Mouse (Mus musculus) lung, embryonic 16.5 days (tissue): ENCODE data around the gene Rbm20. TPM values are rescaled to one million over a fixed set of nuclear protein-coding genes. Genes with fewer than 3 reads are reported as not detected.

Experiments used
- ATAC-seq: fragments of 200-750 bp; cut with Nextera tagmentation; 2 replicates; pipeline ENCODE4 v1.8.0; 2017; ENCODE audit warnings: low read depth, mild to moderate bottlenecking, moderate library complexity
- H3K27ac ChIP-seq: fragments of 300-500 bp; sonication (generic); 2 replicates; pipeline ENCODE4 v1.5.1; 2014; ENCODE audit warnings: mild to moderate bottlenecking, control low read depth, low read length
- H3K27me3 ChIP-seq: fragments of 300-500 bp; sonication (generic); 2 replicates; pipeline ENCODE4 v1.6.1; 2014; ENCODE audit warnings: low read depth, low read length, mixed read lengths; ENCODE audit not compliant: control insufficient read depth, insufficient read depth
- H3K36me3 ChIP-seq: fragments of 300-500 bp; sonication (generic); 2 replicates; pipeline ENCODE4 v1.6.1; 2014; ENCODE audit warnings: low read length; ENCODE audit not compliant: control insufficient read depth, insufficient read depth
- H3K4me1 ChIP-seq: fragments of 300-500 bp; sonication (generic); replicated peaks from 2 replicates; pipeline ENCODE4 v1.6.1; 2014; ENCODE audit warnings: low read length, mixed read lengths; ENCODE audit not compliant: control insufficient read depth, insufficient read depth
- H3K4me2 ChIP-seq: fragments of 300-500 bp; sonication (generic); 2 replicates; pipeline ENCODE4 v1.6.1; 2014; ENCODE audit warnings: low read depth, low read length, control low read depth
- H3K4me3 ChIP-seq: fragments of 300-500 bp; sonication (generic); 2 replicates; pipeline ENCODE4 v1.5.1; 2014; ENCODE audit warnings: mild to moderate bottlenecking, low read length, control low read depth
- H3K9ac ChIP-seq: fragments of 300-500 bp; sonication (generic); 2 replicates; pipeline ENCODE4 v1.6.1; 2014; ENCODE audit warnings: low read length, control low read depth
- H3K9me3 ChIP-seq: fragments of 300-500 bp; sonication (generic); 2 replicates; pipeline ENCODE4 v1.6.1; 2016; ENCODE audit warnings: low read length; ENCODE audit not compliant: control insufficient read depth
- WGBS: fragments of 180-500 bp; shearing (Covaris S2); extraction: QIAGEN DNeasy Blood & Tissue Kit; methylation state at CpG from one replicate; pipeline ENCODE4 v1.1.7; 2014; 5-methylcytosine and 5-hydroxymethylcytosine counted together
- polyA plus RNA-seq: library from polyadenylated mRNA; unstranded; fragments of >200 nt; fragmentation: Nextera tagmentation; extraction: Ambion mirVana; gene quantifications from 2 replicates; pipeline ENCODE4 v1.2.1, GENCODE M21; 2015

The Rbm20 gene
- polyA plus RNA-seq, 1 experiment from 2014 or later = 1.5 TPM

DNA sequence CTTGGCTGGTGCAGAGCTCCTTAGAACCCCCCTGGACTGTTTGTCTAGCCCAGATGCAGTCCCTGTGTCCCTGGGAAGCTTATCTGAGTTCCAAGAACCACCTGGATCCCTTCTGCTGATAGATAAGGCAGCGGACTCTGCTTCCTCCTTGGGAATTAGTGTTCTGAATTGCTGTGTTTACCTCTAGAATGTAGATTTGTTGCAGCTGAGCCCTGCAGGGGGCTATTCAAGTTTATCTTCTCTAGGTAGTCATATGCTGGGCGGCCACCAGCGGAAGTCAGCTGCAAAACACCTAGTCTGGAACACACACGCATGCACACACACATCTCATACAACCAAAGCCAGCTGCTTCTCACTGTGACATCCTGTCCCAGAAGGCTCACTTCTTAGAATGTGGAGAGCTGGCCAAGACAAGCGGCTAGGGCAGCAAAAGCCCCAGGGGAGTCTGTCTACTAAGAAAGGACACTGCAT lies 213.7 kb downstream of the Rbm20 start:
- no peak for ATAC-seq
- H3K9me3 ChIP-seq = no peaks in the 10 kb centered on the region
- no peak overlapping the region for H3K4me3 ChIP-seq
- H3K27ac ChIP-seq = 0 out of 2 replicates have a peak overlapping the region, but pooled peaks have one; percentile 76
- H3K27me3 ChIP-seq = no peaks in the 10 kb centered on the region
- 59% methylated on average over 5 of the region's 5 CpGs for WGBS
- peaks cover 32% of the 10 kb centered on the region for H3K4me1 ChIP-seq
- no peak overlapping the region for H3K9ac ChIP-seq
- H3K4me2 ChIP-seq = no peak overlapping the region
- H3K36me3 ChIP-seq = no peaks in the 10 kb centered on the region

- Histone ChIP-seq H3K9me3 (no peaks in the 10 kb centered on the region), H3K36me3 (no peaks in the 10 kb centered on the region), H3K9ac (no peak overlapping the region; the same call in none of the 2 replicates), H3K4me3 (no peak overlapping the region), H3K4me2 (no peak overlapping the region), H3K27ac (peak overlapping the region; percentile 76), H3K27me3 (no peaks in the 10 kb centered on the region), H3K4me1 (peaks cover 32% of the 10 kb centered on the region)
- WGBS = 72% methylated on average over 2 of the region's 2 CpGs
- 0 out of 2 replicates have a peak, but pooled peaks have one; percentile 4 for ATAC-seq
Observed at GRCm38 (mm10) chr19:53891569-53891968, 214.5 kb downstream of the Rbm20 start.

- H3K9me3 ChIP-seq = no peaks in the 10 kb centered on the region
- 17% methylated on average over 3 of the region's 3 CpGs for WGBS
- ATAC-seq = peak; percentile 85
Observed at GRCm38 (mm10) chr19:53892061-53892460, 215.0 kb downstream of the Rbm20 start, which contains the start of gene Pdcd4. Pdcd4 (plus strand) TSS chr19:53892231.

DNA sequence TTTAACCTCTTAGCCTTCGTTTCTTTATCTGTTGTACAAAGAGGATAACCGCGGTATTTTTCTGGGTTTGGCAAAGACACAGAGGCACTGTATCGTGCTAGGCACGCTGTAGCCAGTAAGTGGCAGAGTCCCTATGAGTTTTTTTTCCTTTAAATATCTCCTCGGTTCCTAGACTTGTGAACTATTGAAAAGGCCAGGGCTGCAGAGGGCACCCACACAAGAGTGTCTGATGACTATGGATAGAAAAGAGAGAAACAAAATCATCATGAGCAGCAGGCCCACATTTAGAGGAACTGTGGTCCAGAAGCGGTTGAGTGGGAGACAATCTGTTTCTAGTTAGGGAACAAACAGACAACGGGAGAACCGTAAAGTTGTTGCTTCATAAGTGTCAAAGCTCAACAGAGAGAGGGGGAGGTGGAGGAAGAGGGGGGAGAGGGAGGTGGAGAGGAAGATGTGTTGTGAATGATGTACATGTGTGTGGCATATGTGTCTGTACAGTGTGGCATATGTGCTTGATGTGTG lies 215.8 kb downstream of the Rbm20 start:
- WGBS = 46% methylated on average over 9 of the region's 9 CpGs
- no peak overlapping the region for H3K4me3 ChIP-seq
- ATAC-seq = no peak
- H3K4me1 ChIP-seq = peaks cover 32% of the 10 kb centered on the region
- no peaks in the 10 kb centered on the region for H3K9me3 ChIP-seq
- H3K9ac ChIP-seq = no peak overlapping the region
- H3K27ac ChIP-seq = peak overlapping the region; percentile 76; the same call in 1 of the 2 replicates
- no peaks in the 10 kb centered on the region for H3K36me3 ChIP-seq
- H3K27me3 ChIP-seq = no peaks in the 10 kb centered on the region
- no peak overlapping the region for H3K4me2 ChIP-seq

More at GRCm38 (mm10) chr19:53892061-53892460, 215.0 kb downstream of the Rbm20 start, which contains the start of gene Pdcd4:
- Histone ChIP-seq H3K4me2 (no peak within 1 kb of the TSS), H3K9ac (peak within 1 kb of the TSS; percentile 19), H3K4me1 (peaks cover 32% of the 10 kb centered on the region), H3K27me3 (no peaks in the 10 kb centered on the region), H3K27ac (peak within 1 kb of the TSS; percentile 76), H3K36me3 (no peaks in the 10 kb centered on the region), H3K4me3 (no peak within 1 kb of the TSS)

DNA sequence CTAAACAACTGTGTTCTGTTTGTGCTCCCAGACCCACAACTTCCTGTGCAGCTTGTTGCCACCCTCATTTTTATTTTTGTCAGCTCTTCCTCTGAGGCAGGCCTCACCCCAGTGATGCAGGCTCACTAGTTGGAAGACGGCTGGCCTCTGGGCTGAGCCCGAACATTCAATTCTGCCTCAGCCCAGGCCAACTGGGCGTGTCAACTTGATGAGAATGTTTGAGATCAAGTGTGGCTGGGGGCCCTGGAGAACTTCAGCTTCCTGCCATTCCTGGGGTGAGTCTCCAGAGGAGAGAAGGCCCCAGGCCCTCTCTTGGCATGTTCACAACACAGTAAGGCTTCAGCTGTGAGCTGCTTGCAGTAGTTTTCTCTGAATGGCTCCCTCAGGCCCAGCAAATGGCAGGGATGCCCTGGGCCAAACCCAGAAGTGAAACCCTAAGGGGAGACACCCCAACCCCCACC lies 216.6 kb downstream of the Rbm20 start:
- ATAC-seq = peak; percentile 21; the same call in 1 of the 2 replicates
- Histone ChIP-seq H3K9me3 (no peaks in the 10 kb centered on the region), H3K4me1 (peaks cover 32% of the 10 kb centered on the region), H3K9ac (no peak overlapping the region), H3K4me2 (no peak overlapping the region), H3K27ac (peak overlapping the region; percentile 32), H3K27me3 (no peaks in the 10 kb centered on the region), H3K36me3 (no peaks in the 10 kb centered on the region), H3K4me3 (no peak overlapping the region)
- 39% methylated on average over 3 of the region's 3 CpGs for WGBS

GRCm38 (mm10) chr19:53894538-53895121 lies 217.5 kb downstream of the Rbm20 start:
- Histone ChIP-seq H3K9ac (peak overlapping the region; percentile 27; the same call in 1 of the 2 replicates), H3K4me1 (peaks cover 36% of the 10 kb centered on the region), H3K4me3 (no peak overlapping the region), H3K4me2 (no peak overlapping the region), H3K36me3 (no peaks in the 10 kb centered on the region), H3K9me3 (no peaks in the 10 kb centered on the region), H3K27ac (peak overlapping the region; percentile 76), H3K27me3 (no peaks in the 10 kb centered on the region)
- WGBS = 65% methylated on average over 12 of the region's 12 CpGs
- ATAC-seq = peak; percentile 32; the same call in 1 of the 2 replicates

DNA sequence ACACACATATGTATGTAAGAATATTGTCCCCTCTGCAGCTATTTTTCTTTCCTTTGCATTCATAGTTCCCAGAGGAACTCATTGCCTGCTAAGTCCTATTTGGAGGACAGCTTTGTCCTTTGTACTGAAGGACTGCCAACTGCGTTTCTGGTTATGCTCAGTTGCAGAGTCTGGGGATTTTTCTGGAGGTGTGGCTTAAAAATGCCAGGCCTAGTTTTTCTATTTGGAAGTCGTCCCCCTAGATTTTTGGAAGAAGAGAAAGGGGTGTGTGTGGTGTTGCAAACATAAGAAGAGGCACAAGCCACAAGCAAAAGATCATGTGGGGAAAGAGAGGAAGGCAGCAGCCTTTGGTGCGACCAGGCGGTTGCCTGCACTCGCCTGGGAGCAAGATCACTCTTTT lies 220.9 kb downstream of the Rbm20 start:
- Histone ChIP-seq H3K27ac (no peak overlapping the region), H3K4me3 (no peak overlapping the region), H3K4me2 (no peak overlapping the region), H3K36me3 (no peaks in the 10 kb centered on the region), H3K27me3 (no peaks in the 10 kb centered on the region), H3K4me1 (peaks cover 32% of the 10 kb centered on the region), H3K9ac (no peak overlapping the region), H3K9me3 (no peaks in the 10 kb centered on the region)
- WGBS = 74% methylated on average over 5 of the region's 5 CpGs
- ATAC-seq = no peak

- Histone ChIP-seq H3K27me3 (no peaks in the 10 kb centered on the region), H3K9me3 (no peaks in the 10 kb centered on the region), H3K36me3 (no peaks in the 10 kb centered on the region), H3K9ac (no peak overlapping the region), H3K4me1 (peaks cover 27% of the 10 kb centered on the region), H3K4me2 (no peak overlapping the region), H3K27ac (no peak overlapping the region), H3K4me3 (no peak overlapping the region)
- ATAC-seq = no peak
- WGBS = 69% methylated on average over 4 of the region's 4 CpGs
Observed at GRCm38 (mm10) chr19:53898498-53898897, 221.4 kb downstream of the Rbm20 start.

- no peak overlapping the region for H3K4me2 ChIP-seq
- H3K36me3 ChIP-seq = no peaks in the 10 kb centered on the region
- no peak overlapping the region for H3K4me3 ChIP-seq
- WGBS = 75% methylated on average over 25 of the region's 25 CpGs
- no peak overlapping the region for H3K9ac ChIP-seq
- no peaks in the 10 kb centered on the region for H3K27me3 ChIP-seq
- peaks cover 20% of the 10 kb centered on the region for H3K4me1 ChIP-seq
- no peaks in the 10 kb centered on the region for H3K9me3 ChIP-seq
- no peak overlapping the region for H3K27ac ChIP-seq
- no peak for ATAC-seq
Observed at GRCm38 (mm10) chr19:53898970-53899900, 222.1 kb downstream of the Rbm20 start.
